Mouse (Mus musculus) hindbrain, embryonic 12.5 days (tissue): Measurements from ENCODE around the gene Zbtb45. TPM values are rescaled to one million over a fixed set of nuclear protein-coding genes. Genes with fewer than 3 reads are reported as not detected.
A peak's percentile ranks its signal among the peaks of the same experiment; 100 is the strongest.

ENCODE experiments used
- ATAC-seq: fragments of 200-750 bp; cut with Nextera tagmentation; 2 replicates; pipeline ENCODE4 v1.8.0; 2017; ENCODE audit warnings: moderate TSS enrichment; ENCODE audit not compliant: low FRiP score
- H3K27ac ChIP-seq: fragments of 300-500 bp; sonication (generic); 2 replicates; pipeline ENCODE4 v1.5.1; 2016; ENCODE audit warnings: mild to moderate bottlenecking
- H3K27me3 ChIP-seq: fragments of 300-500 bp; sonication (generic); 2 replicates; pipeline ENCODE4 v1.6.1; 2016; ENCODE audit warnings: mild to moderate bottlenecking
- H3K36me3 ChIP-seq: fragments of 300-500 bp; sonication (generic); 2 replicates; pipeline ENCODE4 v1.6.1; 2016; ENCODE audit warnings: mild to moderate bottlenecking
- H3K4me1 ChIP-seq: fragments of 300-500 bp; sonication (generic); 2 replicates; pipeline ENCODE4 v1.6.1; 2016
- H3K4me2 ChIP-seq: fragments of 300-500 bp; sonication (generic); replicated peaks from 2 replicates; pipeline ENCODE4 v1.6.1; 2016; ENCODE audit warnings: mild to moderate bottlenecking
- H3K4me3 ChIP-seq: fragments of 300-500 bp; sonication (generic); 2 replicates; pipeline ENCODE4 v1.5.1; 2016; ENCODE audit warnings: mild to moderate bottlenecking
- H3K9ac ChIP-seq: fragments of 300-500 bp; sonication (generic); 2 replicates; pipeline ENCODE4 v1.6.1; 2016; ENCODE audit warnings: mild to moderate bottlenecking, moderate library complexity
- H3K9me3 ChIP-seq: fragments of 300-500 bp; sonication (generic); replicated peaks from 2 replicates; pipeline ENCODE4 v1.6.1; 2016; ENCODE audit warnings: mild to moderate bottlenecking
- WGBS: fragments of 180-500 bp; shearing (Covaris S2); methylation state at CpG from one replicate; pipeline ENCODE4 v1.1.7; 2016; 5-methylcytosine and 5-hydroxymethylcytosine counted together
- polyA plus RNA-seq: library from polyadenylated mRNA; unstranded; fragments of >200 nt; fragmentation: Nextera tagmentation; extraction: Ambion mirVana; gene quantifications from 2 replicates; pipeline ENCODE4 v1.2.1, GENCODE M21; 2016

Zbtb45 gene
- polyA plus RNA-seq, 1 experiment from 2014 or later = 32.6 TPM

DNA sequence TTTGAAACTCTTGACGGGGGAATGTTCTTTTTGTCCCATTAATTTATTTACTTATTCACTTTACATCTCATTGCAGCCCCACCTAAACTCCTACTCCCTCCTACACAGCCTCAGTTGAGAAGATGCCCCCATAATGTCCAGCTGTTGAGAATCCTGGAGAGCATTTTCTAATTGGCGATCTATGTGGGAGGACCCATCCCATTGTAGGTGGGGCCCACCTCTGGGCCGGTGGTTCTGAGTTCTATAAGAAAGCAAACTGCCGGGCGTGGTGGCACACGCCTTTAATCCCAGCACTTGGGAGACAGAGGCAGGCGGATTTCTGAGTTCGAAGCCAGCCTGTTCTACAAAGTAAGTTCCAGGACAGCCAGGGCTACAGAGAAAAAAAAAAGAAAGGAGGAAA is 22.9 kb downstream of the Zbtb45 start:
- Histone ChIP-seq H3K27me3 (no peaks in the 10 kb centered on the region), H3K4me2 (no peak overlapping the region), H3K4me3 (no peak overlapping the region), H3K9ac (no peak overlapping the region), H3K4me1 (no peaks in the 10 kb centered on the region), H3K27ac (no peak overlapping the region), H3K36me3 (peaks cover 7% of the 10 kb centered on the region; the same call in 1 of the 2 replicates), H3K9me3 (no peaks in the 10 kb centered on the region)
- no peak for ATAC-seq
- 82% methylated on average over 8 of the region's 8 CpGs for WGBS

DNA sequence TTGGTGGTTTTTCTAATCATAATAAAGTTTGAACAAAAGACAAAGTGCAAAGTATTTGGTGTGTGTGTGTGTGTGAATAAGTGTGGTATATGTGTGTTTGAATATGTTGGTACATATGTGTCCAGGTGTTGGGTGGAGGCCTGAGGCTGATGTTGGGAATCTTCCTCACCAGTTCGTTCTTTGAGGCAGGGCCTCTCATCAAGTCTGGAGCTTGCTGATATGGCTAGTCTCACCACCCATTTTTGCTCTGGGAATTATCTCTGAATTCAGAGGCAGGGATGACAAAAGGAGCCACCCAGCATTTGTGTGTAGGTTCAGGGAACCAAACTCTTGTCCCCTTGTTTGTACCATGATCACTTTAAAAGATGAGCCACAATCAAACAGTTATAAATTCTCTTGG is 24.1 kb downstream of the Zbtb45 start:
- no peak overlapping the region for H3K4me2 ChIP-seq

DNA sequence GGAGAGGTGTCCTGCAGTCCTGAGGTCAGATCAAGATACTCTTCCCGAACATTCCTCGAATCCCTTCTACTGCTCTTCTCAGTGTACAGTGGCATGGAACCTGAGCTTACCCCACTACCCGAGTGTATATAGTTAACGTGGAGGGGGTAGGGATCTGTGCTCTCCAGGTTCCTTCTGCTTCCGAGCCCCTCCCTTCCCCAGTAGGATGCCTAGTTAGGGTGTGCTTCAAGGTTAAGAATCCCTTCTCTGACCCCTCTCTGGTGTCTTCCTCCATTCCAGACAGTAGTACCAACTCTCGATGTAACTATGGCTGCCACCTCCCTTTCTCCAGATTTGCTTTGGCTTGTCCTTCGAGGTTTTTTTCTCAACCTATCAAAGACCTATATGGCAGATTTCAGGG is 29.5 kb downstream of the Zbtb45 start:
- no peak overlapping the region for H3K9ac ChIP-seq
- H3K27ac ChIP-seq = no peak overlapping the region
- H3K4me1 ChIP-seq = peaks cover 12% of the 10 kb centered on the region
- 85% methylated on average over 7 of the region's 7 CpGs for WGBS
- no peak for ATAC-seq
- no peak overlapping the region for H3K4me3 ChIP-seq
- no peak overlapping the region for H3K4me2 ChIP-seq
- no peaks in the 10 kb centered on the region for H3K9me3 ChIP-seq
- H3K36me3 ChIP-seq = peaks cover 10% of the 10 kb centered on the region; the same call in 1 of the 2 replicates
- H3K27me3 ChIP-seq = no peaks in the 10 kb centered on the region

More for the DNA sequence above, 24.1 kb downstream of the Zbtb45 start:
- no peak overlapping the region for H3K9ac ChIP-seq
- no peak for ATAC-seq
- H3K36me3 ChIP-seq = peaks cover 10% of the 10 kb centered on the region; the same call in 1 of the 2 replicates
- no peak overlapping the region for H3K4me3 ChIP-seq
- no peaks in the 10 kb centered on the region for H3K4me1 ChIP-seq
- no peak overlapping the region for H3K27ac ChIP-seq
- H3K27me3 ChIP-seq = no peaks in the 10 kb centered on the region
- 94% methylated on average over 1 of the region's 1 CpGs for WGBS
- no peaks in the 10 kb centered on the region for H3K9me3 ChIP-seq

DNA sequence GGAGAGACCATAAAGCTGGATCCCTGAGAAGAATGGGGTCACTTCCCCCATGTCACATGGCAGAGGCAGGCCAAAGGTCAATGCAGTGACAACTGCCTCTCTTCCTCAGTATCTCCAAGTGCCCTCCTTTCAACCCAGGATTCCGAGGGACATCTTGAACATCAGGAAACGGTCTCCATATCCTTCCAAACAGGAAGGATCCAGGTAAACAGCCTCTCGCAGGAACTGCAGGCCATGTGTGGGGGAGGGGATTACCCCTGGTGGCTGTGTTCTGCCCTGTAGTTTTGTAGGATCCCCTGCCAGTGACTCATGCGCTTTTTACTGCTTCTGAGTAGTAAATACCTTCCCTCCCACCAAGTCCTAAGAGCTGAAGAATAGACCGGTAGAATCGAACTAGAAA is 30.1 kb downstream of the Zbtb45 start:
- Histone ChIP-seq H3K4me3 (no peak overlapping the region), H3K27ac (no peak overlapping the region), H3K9ac (no peak overlapping the region), H3K4me1 (peaks cover 12% of the 10 kb centered on the region), H3K36me3 (peaks cover 10% of the 10 kb centered on the region; the same call in 1 of the 2 replicates), H3K4me2 (no peak overlapping the region), H3K9me3 (no peaks in the 10 kb centered on the region), H3K27me3 (no peaks in the 10 kb centered on the region)
- WGBS = 77% methylated on average over 6 of the region's 6 CpGs
- ATAC-seq = no peak

DNA sequence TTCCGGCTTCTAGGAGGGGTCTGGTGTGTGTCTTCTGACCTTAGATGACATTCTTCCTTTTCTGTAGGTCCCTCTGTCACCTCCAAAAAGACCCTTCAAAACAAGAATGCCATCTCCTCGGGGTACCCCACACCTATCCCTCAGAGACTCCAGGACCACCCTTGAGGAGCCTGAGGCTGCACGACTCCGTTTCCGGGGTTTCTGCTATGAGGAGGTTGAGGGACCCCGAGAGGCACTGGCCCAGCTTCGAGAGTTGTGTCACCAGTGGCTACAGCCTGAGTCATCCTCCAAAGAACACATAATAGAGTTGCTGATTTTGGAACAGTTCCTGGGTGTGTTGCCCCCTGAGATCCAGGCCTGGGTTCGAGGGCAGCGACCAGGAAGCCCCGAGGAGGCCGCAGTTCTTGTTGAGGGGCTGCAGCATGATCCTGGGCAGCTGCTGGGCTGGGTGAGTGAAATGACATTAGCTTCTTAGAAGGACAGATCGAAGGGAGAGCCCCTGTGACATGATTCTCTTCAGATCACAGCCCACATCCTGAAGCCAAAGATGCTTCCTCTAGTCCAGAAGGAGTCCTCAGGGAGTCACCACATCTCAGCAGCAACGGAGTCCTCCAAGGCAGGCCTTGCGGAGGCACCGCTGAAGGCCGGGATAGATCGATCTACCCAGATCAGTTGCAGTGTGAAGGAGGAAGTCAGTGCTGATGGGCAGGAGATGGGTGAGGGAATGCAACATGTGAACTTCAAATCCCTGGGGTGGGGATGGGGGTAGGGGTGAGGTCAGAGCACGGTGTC is 30.7 kb downstream of the Zbtb45 start:
- Histone ChIP-seq H3K9ac (peak overlapping the region; percentile 69), H3K4me3 (peak overlapping the region; percentile 63; the same call in 1 of the 2 replicates), H3K4me1 (peaks cover 12% of the 10 kb centered on the region), H3K27me3 (no peaks in the 10 kb centered on the region), H3K4me2 (peak overlapping the region; percentile 78), H3K36me3 (peaks cover 10% of the 10 kb centered on the region; the same call in 1 of the 2 replicates), H3K9me3 (no peaks in the 10 kb centered on the region), H3K27ac (no peak overlapping the region)
- 90% methylated on average over 18 of the region's 18 CpGs for WGBS
- ATAC-seq = no peak

DNA sequence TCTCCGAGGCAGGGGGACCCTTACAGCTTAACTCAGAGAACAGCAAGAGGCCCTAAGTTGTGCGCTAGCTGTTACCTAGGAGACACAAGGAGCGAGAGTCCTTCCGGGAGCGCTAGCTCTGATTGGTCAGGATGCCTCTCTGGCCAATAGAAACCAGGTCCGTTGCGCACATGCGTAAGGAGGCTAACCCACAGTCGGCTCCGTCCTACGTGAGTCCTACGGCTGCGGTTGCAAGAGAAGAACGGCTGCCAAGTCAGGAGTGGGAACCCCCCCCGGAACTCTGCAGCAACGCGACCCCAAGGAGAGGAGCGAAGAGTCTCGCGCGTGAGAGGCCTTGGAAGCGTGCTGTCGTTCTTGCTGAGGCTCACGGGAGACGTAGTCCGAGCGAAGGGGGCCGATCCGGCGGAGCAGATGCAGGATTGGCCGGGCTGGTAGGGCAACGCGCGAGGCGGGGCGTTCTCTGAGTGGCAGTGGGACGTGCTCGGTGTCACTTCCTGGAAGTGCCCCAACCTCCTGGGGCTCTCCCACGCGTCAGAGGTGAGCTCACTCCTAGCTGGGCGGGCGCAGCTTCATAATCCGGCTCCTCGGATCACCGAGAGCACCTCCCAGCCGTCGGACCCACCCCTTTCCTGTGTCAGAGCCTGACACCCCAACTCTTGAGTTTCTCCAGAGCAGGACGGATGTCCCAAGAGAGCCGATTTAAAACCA is 32.0 kb downstream of the Zbtb45 start, which contains the start of gene Zfp446:
Gene Zfp446, plus strand, starts transcription at position 167 of the 708 bp plus-strand sequence.
- ATAC-seq = peak; percentile 99
- Histone ChIP-seq H3K27me3 (no peaks in the 10 kb centered on the region), H3K27ac (peak within 1 kb of the TSS; percentile 92), H3K9me3 (no peaks in the 10 kb centered on the region), H3K4me2 (peak within 1 kb of the TSS; percentile 78), H3K4me1 (peaks cover 12% of the 10 kb centered on the region), H3K9ac (peak within 1 kb of the TSS; percentile 69), H3K36me3 (peaks cover 16% of the 10 kb centered on the region; the same call in 1 of the 2 replicates), H3K4me3 (peak within 1 kb of the TSS; percentile 63)
- WGBS = under 1% methylated on average over 40 of the region's 49 CpGs

DNA sequence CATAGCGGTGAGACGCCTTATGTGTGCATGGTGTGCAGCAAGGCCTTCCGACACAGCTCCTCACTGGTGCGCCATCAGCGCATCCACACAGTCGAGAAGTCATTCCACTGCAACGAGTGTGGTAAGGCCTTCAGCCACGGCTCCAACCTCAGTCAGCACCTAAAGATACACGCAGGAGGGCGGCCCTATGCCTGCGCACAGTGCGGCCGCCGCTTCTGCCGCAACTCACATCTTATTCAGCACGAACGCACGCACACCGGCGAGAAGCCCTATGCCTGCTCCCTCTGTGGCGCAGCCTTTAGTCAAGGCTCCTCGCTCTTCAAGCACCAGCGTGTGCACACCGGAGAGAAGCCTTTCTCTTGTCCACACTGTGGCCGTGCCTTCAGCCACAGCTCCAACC is 38.9 kb downstream of the Zbtb45 start:
- Histone ChIP-seq H3K4me2 (no peak overlapping the region), H3K9me3 (no peaks in the 10 kb centered on the region), H3K36me3 (peaks cover 48% of the 10 kb centered on the region), H3K27me3 (no peaks in the 10 kb centered on the region), H3K4me3 (no peak overlapping the region), H3K4me1 (peaks cover 13% of the 10 kb centered on the region), H3K9ac (no peak overlapping the region), H3K27ac (no peak overlapping the region)
- no peak for ATAC-seq
- WGBS = 93% methylated on average over 25 of the region's 25 CpGs

DNA sequence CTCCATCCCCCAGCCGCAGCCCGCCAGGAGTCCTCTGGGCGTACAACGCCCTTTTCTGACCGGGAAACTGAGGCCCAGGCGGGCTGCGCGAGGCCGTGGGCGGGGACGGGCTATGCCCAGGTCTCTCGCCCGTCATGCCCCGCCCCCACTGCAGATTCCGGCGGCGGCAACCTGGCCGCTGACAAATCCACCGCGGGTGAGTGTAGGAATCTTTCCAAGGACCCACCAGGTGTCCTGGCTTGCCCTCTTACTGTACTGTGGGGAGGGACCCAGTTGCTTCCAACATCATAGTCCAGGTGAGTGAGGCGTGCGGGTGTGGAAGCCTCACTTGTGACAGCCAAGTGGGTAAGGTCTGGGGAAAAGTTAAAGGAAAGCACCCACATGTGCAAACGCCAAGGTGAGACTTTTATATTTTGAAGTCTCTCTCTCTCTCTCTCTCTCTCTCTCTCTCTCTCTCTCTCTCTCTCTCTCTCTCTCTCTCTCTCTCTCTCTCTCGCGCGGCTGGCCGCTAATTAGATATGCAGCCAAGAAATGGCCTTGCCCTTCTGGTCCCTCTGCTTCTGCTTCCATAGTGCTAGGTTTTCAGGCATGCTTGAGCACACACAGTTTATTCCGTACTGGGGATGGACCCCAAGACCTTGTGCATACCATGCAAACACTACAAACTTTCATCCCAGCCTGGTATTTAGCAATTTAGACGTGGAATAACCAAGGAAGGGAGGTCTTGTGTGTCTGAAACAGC is 43.6 kb downstream of the Zbtb45 start:
- Histone ChIP-seq H3K9ac (peak overlapping the region; percentile 95), H3K9me3 (no peaks in the 10 kb centered on the region), H3K4me1 (peaks cover 22% of the 10 kb centered on the region), H3K27me3 (no peaks in the 10 kb centered on the region), H3K4me2 (peak overlapping the region; percentile 96), H3K36me3 (peaks cover 27% of the 10 kb centered on the region), H3K27ac (peak overlapping the region; percentile 90), H3K4me3 (peak overlapping the region; percentile 85)
- under 1% methylated on average over 29 of the region's 29 CpGs for WGBS
- ATAC-seq = peak; percentile 69

DNA sequence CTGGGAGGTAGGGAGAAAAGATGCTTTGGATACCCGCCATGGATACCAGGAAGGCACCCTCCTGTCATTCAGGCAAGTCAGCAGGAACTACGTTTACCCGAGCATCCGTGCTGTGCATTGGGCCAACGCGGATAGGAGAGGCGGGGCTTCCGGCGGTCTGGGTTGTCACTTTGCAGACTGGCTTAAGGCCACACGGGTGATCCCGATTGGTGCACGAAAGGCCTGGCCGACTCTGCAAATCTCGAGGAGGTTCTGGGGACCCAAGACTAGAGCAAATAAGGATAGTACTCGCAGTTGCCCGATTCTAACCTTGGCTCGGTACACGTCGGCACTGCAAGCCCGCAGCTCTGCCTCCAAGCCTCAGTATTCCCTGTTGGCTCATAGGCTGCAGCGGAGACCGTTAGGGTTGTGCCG is 44.1 kb downstream of the Zbtb45 start, which contains the start of gene Zfp324:
Gene Zfp324, plus strand, starts transcription at position 161 of the 414 bp plus-strand sequence.
- Histone ChIP-seq H3K27ac (peak within 1 kb of the TSS; percentile 90), H3K9ac (peak within 1 kb of the TSS; percentile 95), H3K36me3 (peaks cover 21% of the 10 kb centered on the region), H3K4me1 (peaks cover 22% of the 10 kb centered on the region), H3K4me3 (peak within 1 kb of the TSS; percentile 85), H3K27me3 (no peaks in the 10 kb centered on the region), H3K9me3 (no peaks in the 10 kb centered on the region), H3K4me2 (peak within 1 kb of the TSS; percentile 96)
- ATAC-seq = peak; percentile 93
- under 1% methylated on average over 23 of the region's 23 CpGs for WGBS

DNA sequence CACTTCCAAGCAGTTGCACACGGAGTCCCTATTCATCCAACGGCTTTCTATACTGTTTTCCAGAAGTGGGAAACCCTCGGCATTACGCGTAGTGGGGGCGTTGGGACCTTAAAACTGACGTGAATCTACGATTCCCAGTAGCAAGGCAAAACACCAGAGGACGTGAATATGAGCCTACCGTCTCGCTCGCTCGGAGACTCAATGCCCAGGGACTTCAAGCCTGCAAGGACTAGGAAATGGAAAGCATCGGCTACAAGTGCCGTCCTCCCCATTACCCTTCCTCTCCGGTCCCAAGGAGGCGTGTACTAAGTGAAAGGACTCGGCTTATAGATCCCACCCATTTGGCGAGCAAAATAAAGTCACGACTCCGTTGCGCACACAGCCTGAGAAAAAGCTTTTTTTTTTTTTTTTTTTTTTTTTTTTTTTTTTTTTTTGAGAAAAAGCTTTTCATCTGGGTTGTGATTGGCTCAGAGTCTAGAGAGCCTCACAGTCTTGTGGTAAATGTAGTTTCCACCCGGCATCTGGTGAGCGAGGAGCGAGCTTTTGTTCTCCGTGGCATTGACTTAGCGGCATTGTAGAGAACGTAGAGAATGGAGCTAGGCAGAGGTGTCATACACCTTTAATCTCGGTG is 48.2 kb downstream of the Zbtb45 start:
- Histone ChIP-seq H3K27me3 (no peaks in the 10 kb centered on the region), H3K27ac (peak overlapping the region; percentile 80), H3K9ac (peak overlapping the region; percentile 53), H3K4me2 (peak overlapping the region; percentile 57), H3K9me3 (no peaks in the 10 kb centered on the region), H3K4me1 (peaks cover 12% of the 10 kb centered on the region), H3K4me3 (peak overlapping the region; percentile 37), H3K36me3 (no peaks in the 10 kb centered on the region)
- ATAC-seq = peak; percentile 71
- WGBS = 3% methylated on average over 29 of the region's 29 CpGs

DNA sequence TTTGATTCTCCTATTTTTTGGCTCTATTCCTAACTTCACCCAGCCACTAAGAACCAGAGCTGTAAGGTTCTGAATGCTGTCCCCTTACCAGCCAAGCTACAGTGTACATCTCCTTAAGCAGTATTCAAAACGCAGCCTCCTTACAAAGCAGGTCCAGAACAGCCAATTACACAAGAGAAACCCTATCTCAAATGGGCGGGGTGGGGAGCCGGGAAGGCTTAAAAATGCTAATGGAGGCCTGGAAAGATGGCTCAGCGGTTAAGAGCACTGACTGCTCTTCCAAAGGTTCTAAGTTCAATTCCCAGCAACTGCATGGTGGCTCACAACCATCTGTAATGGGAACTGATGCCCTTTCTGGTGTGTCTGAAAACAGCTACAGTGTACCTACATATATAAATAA is 50.1 kb downstream of the Zbtb45 start:
- H3K36me3 ChIP-seq = no peaks in the 10 kb centered on the region
- H3K9me3 ChIP-seq = no peaks in the 10 kb centered on the region
- no peak overlapping the region for H3K4me3 ChIP-seq
- no peak overlapping the region for H3K27ac ChIP-seq
- no peak overlapping the region for H3K9ac ChIP-seq
- no peak for ATAC-seq
- 14% methylated on average over 4 of the region's 4 CpGs for WGBS
- peaks cover 1% of the 10 kb centered on the region for H3K4me1 ChIP-seq
- no peak overlapping the region for H3K4me2 ChIP-seq
- no peaks in the 10 kb centered on the region for H3K27me3 ChIP-seq
